29 mouse cellular contexts compared by ENCODE assay signal in genomic region chr1:60959246-60959645, GRCm38 (mm10). TPM values are rescaled to one million over a fixed set of nuclear protein-coding genes. Genes with fewer than 3 reads are reported as not detected.
DNase-seq lines count a peak whose midpoint lies in the region; ATAC-seq and TF ChIP-seq lines count a peak whose summit lies in the region.
"Had no signal": no experiment of that assay in that cellular context is flagged by ENCODE, and none has a peak within 500 bp of the region (broad histone marks: within the 10 kb centered on the region; RNA-seq: fewer than 3 reads in every experiment).

No protein-coding gene starts in this region.

- H3K4me3 ChIP-seq in gastrocnemius, adult 2 months = no peak overlapping the region
- no peak overlapping the region for H3K4me3 ChIP-seq in heart, embryonic 12.5 days
- H3K4me3 ChIP-seq in heart, embryonic 10.5 days = no peak overlapping the region
- no peak overlapping the region for H3K4me3 ChIP-seq in heart, embryonic 15.5 days
- H3K4me3 ChIP-seq in midbrain, embryonic 10.5 days = no peak overlapping the region
- no peak overlapping the region for H3K4me3 ChIP-seq in midbrain, embryonic 14.5 days (replicated peaks; ENCODE audit: low read depth, low read length)
- H3K4me3 ChIP-seq: embryonic facial prominence, embryonic 10.5 days; embryonic facial prominence, embryonic 13.5 days; erythroblast, embryonic 14.5 days; forebrain, embryonic 12.5 days; forebrain, embryonic 15.5 days; hindbrain, embryonic 10.5 days; hindbrain, embryonic 13.5 days; intestine, embryonic 15.5 days had no signal

- no peak for ATAC-seq in heart, embryonic 12.5 days (ENCODE audit: insufficient number of reproducible peaks, low FRiP score)
- no peak for ATAC-seq in heart, embryonic 15.5 days (replicated peaks; ENCODE audit: insufficient number of reproducible peaks, insufficient read depth, low FRiP score, low read depth)
- no peak for ATAC-seq in midbrain, embryonic 14.5 days (ENCODE audit: low FRiP score, low TSS enrichment)
- ATAC-seq: activated CD4-positive, CD25-positive, alpha-beta regulatory T cell, adult 4 months; forebrain, embryonic 15.5 days; hindbrain, embryonic 16.5 days; intestine, embryonic 15.5 days had no signal

- no peak for TF ChIP-seq CTCF in gastrocnemius, adult 2 months (IDR thresholded peaks at IDR 0.05)

- H3K27me3 ChIP-seq in heart, embryonic 12.5 days (replicated peaks) = no peaks in the 10 kb centered on the region
- no peaks in the 10 kb centered on the region for H3K27me3 ChIP-seq in heart, embryonic 10.5 days (ENCODE audit: insufficient read depth, poor library complexity, severe bottlenecking)
- H3K27me3 ChIP-seq in heart, embryonic 15.5 days = no peaks in the 10 kb centered on the region
- no peaks in the 10 kb centered on the region for H3K27me3 ChIP-seq in midbrain, embryonic 10.5 days (ENCODE audit: low read depth, poor library complexity, severe bottlenecking)
- H3K27me3 ChIP-seq in midbrain, embryonic 14.5 days (ENCODE audit: control insufficient read depth, insufficient read depth, low read length) = no peaks in the 10 kb centered on the region
- H3K27me3 ChIP-seq: embryonic facial prominence, embryonic 13.5 days; forebrain, embryonic 12.5 days; forebrain, embryonic 15.5 days; hindbrain, embryonic 13.5 days; intestine, embryonic 15.5 days had no signal

- no peak overlapping the region for H3K9ac ChIP-seq in heart, embryonic 12.5 days
- no peak overlapping the region for H3K9ac ChIP-seq in heart, embryonic 15.5 days
- no peak overlapping the region for H3K9ac ChIP-seq in midbrain, embryonic 14.5 days (replicated peaks; ENCODE audit: low read length)
- H3K9ac ChIP-seq: embryonic facial prominence, embryonic 13.5 days; forebrain, embryonic 12.5 days; forebrain, embryonic 15.5 days; hindbrain, embryonic 13.5 days; intestine, embryonic 15.5 days had no signal

- peaks cover 10% of the 10 kb centered on the region for H3K4me1 ChIP-seq in heart, embryonic 12.5 days (replicated peaks)
- H3K4me1 ChIP-seq in heart, embryonic 10.5 days = peaks cover 8% of the 10 kb centered on the region; the same call in 1 of the 2 replicates
- peaks cover 12% of the 10 kb centered on the region for H3K4me1 ChIP-seq in heart, embryonic 15.5 days (replicated peaks)
- no peaks in the 10 kb centered on the region for H3K4me1 ChIP-seq in midbrain, embryonic 10.5 days
- no peaks in the 10 kb centered on the region for H3K4me1 ChIP-seq in midbrain, embryonic 14.5 days (ENCODE audit: control insufficient read depth, insufficient read depth, low read length)
- H3K4me1 ChIP-seq: embryonic facial prominence, embryonic 10.5 days; forebrain, embryonic 12.5 days; forebrain, embryonic 15.5 days; hindbrain, embryonic 10.5 days; hindbrain, embryonic 13.5 days; intestine, embryonic 15.5 days had no signal

- H3K4me2 ChIP-seq in heart, embryonic 12.5 days = no peak overlapping the region
- H3K4me2 ChIP-seq in heart, embryonic 15.5 days = no peak overlapping the region
- no peak overlapping the region for H3K4me2 ChIP-seq in midbrain, embryonic 14.5 days (ENCODE audit: low read length)
- H3K4me2 ChIP-seq: embryonic facial prominence, embryonic 13.5 days; forebrain, embryonic 12.5 days; forebrain, embryonic 15.5 days; hindbrain, embryonic 13.5 days; intestine, embryonic 15.5 days had no signal

- H3K9me3 ChIP-seq in heart, embryonic 12.5 days (replicated peaks) = no peaks in the 10 kb centered on the region
- no peaks in the 10 kb centered on the region for H3K9me3 ChIP-seq in heart, embryonic 10.5 days
- H3K9me3 ChIP-seq in heart, embryonic 15.5 days (replicated peaks) = no peaks in the 10 kb centered on the region
- no peaks in the 10 kb centered on the region for H3K9me3 ChIP-seq in midbrain, embryonic 10.5 days (replicated peaks)
- H3K9me3 ChIP-seq in midbrain, embryonic 14.5 days (ENCODE audit: control insufficient read depth, low read length) = no peaks in the 10 kb centered on the region
- H3K9me3 ChIP-seq: embryonic facial prominence, embryonic 10.5 days; embryonic facial prominence, embryonic 13.5 days; forebrain, embryonic 12.5 days; forebrain, embryonic 15.5 days; hindbrain, embryonic 10.5 days; hindbrain, embryonic 13.5 days; intestine, embryonic 15.5 days had no signal

- no peaks in the 10 kb centered on the region for H3K36me3 ChIP-seq in heart, embryonic 12.5 days
- H3K36me3 ChIP-seq in heart, embryonic 10.5 days = no peaks in the 10 kb centered on the region
- no peaks in the 10 kb centered on the region for H3K36me3 ChIP-seq in heart, embryonic 15.5 days
- no peaks in the 10 kb centered on the region for H3K36me3 ChIP-seq in midbrain, embryonic 10.5 days
- H3K36me3 ChIP-seq in midbrain, embryonic 14.5 days (ENCODE audit: control insufficient read depth, insufficient read depth, low read length) = no peaks in the 10 kb centered on the region
- H3K36me3 ChIP-seq: embryonic facial prominence, embryonic 10.5 days; embryonic facial prominence, embryonic 13.5 days; forebrain, embryonic 12.5 days; forebrain, embryonic 15.5 days; hindbrain, embryonic 10.5 days; hindbrain, embryonic 13.5 days; intestine, embryonic 15.5 days had no signal

- intact Hi-C loops in gastrocnemius, adult 2 months (cut with DNase I) = loop anchor here (5.0 kb wide), 1 partner anchor 552 kb away; the partner anchor contains the start of gene Abi2
- intact Hi-C loops in gastrocnemius, postnatal 14 days (cut with DNase I; ENCODE audit: low total_unique reads) = no loop called here

- DNase-seq in gastrocnemius, adult 2 months = no peak
- DNase-seq in gastrocnemius, postnatal 14 days = no peak
- DNase-seq in heart, embryonic 10.5 days (ENCODE audit: low spot score) = no peak
- DNase-seq in heart, adult 18-20 months = no peak
- DNase-seq in midbrain, embryonic 10.5 days (ENCODE audit: low spot score) = peak; percentile 7
- no peak for DNase-seq in midbrain, embryonic 14.5 days
- DNase-seq: adrenal gland, adult 8-10 months; adrenal gland, postnatal 25 days; cerebellum, adult 11-12 months; cerebellum, adult 8-10 months; cerebellum, postnatal 10 days; cerebellum, postnatal 36 days; embryo, embryonic 11 days; gastrocnemius, postnatal 10 days; kidney, adult 11 months; kidney, adult 8-10 months had no signal

- H3K27ac ChIP-seq in gastrocnemius, adult 2 months = peak overlapping the region; percentile 73
- peak overlapping the region; percentile 44; the same call in 1 of the 2 replicates for H3K27ac ChIP-seq in heart, embryonic 12.5 days (ENCODE audit: poor library complexity, severe bottlenecking)
- H3K27ac ChIP-seq in heart, embryonic 10.5 days = no peak overlapping the region
- H3K27ac ChIP-seq in heart, embryonic 15.5 days = peak overlapping the region; percentile 77; the same call in 1 of the 2 replicates
- H3K27ac ChIP-seq in midbrain, embryonic 10.5 days (replicated peaks) = no peak overlapping the region
- H3K27ac ChIP-seq in midbrain, embryonic 14.5 days (replicated peaks; ENCODE audit: low read depth, low read length) = no peak overlapping the region
- H3K27ac ChIP-seq: embryonic facial prominence, embryonic 10.5 days; embryonic facial prominence, embryonic 13.5 days; forebrain, embryonic 12.5 days; forebrain, embryonic 15.5 days; hindbrain, embryonic 10.5 days; hindbrain, embryonic 13.5 days; intestine, embryonic 15.5 days had no signal

- 53% methylated on average over 4 of the region's 4 CpGs for WGBS in heart, embryonic 12.5 days
- WGBS in heart, embryonic 10.5 days = 60% methylated on average over 4 of the region's 4 CpGs
- 51% methylated on average over 4 of the region's 4 CpGs for WGBS in heart, embryonic 15.5 days
- WGBS in midbrain, embryonic 10.5 days = 90% methylated on average over 4 of the region's 4 CpGs
- 95% methylated on average over 4 of the region's 4 CpGs for WGBS in midbrain, embryonic 14.5 days

RNA-seq across cellular contexts. Expression of gene Icos, which starts 18.5 kb away (rescaled TPM):
- under 1 TPM in 1 of 2 experiments, not detected in 1; 0.13 TPM for total RNA-seq in gastrocnemius, adult 2 months (2021)
- under 1 TPM; 0.11 to 0.31 TPM for total RNA-seq in gastrocnemius, postnatal 14 days (2021)
- 0.05 and 0.08 TPM in 2 replicates for polyA plus RNA-seq in heart, embryonic 12.5 days (2016; fragmentation: Nextera tagmentation; extraction: Ambion mirVana)
- 0.05 and 0.09 TPM in 2 replicates for polyA plus RNA-seq in heart, embryonic 10.5 days (2016; fragmentation: Nextera tagmentation; extraction: Ambion mirVana)
- polyA plus RNA-seq in heart, embryonic 15.5 days (2015; fragmentation: Nextera tagmentation; extraction: Ambion mirVana) = 0.48 and 0.81 TPM in 2 replicates
- under 1 TPM; 0.25 to 0.59 TPM for total RNA-seq in heart, adult 18-20 months (2021)
- polyA plus RNA-seq in midbrain, embryonic 10.5 days (2016; fragmentation: Nextera tagmentation; extraction: Ambion mirVana) = 0.25 TPM in 1 of 2 replicates, not detected in the other
- polyA plus RNA-seq in midbrain, embryonic 14.5 days (2014; fragmentation: Nextera tagmentation; extraction: Ambion mirVana) = not detected in 2 replicates
- total RNA-seq: adrenal gland, postnatal 25 days; ES-E14 had no signal
- polyA plus RNA-seq: embryonic facial prominence, embryonic 10.5 days; erythroblast, embryonic 14.5 days had no signal

Comparison
In these comparisons a context has a peak if more than half of its experiments do, and no peak if none do; other contexts are left out.
1. H3K27ac ChIP-seq: peak in gastrocnemius, adult 2 months (single experiment), heart, embryonic 12.5 days (single experiment) and heart, embryonic 15.5 days (single experiment); none in heart, embryonic 10.5 days (single experiment), midbrain, embryonic 10.5 days (single experiment) and midbrain, embryonic 14.5 days (single experiment).